Mouse (Mus musculus) liver, adult 2 months (tissue): ENCODE measurements at regions not wholly inside any gene's neighbourhood (a gene's known extent, or its start where the extent isn't known, plus 50 kb on each side); places are given as distances from the start of the nearest gene placed in this dataset.

ENCODE experiments used
- CTCF ChIP-seq: fragments of 200-500 bp; IDR thresholded peaks from 2 replicates; pipeline ENCODE4 v1.5.1; 2011; ENCODE audit warnings: low read depth, low read length, control low read depth
- POLR2A ChIP-seq: fragments of 200-500 bp; IDR thresholded peaks from 2 replicates; pipeline ENCODE4 v1.6.1; 2011; ENCODE audit warnings: low read length, control low read depth; ENCODE audit not compliant: insufficient read depth; ENCODE audit errors: extremely low read depth

DNA sequence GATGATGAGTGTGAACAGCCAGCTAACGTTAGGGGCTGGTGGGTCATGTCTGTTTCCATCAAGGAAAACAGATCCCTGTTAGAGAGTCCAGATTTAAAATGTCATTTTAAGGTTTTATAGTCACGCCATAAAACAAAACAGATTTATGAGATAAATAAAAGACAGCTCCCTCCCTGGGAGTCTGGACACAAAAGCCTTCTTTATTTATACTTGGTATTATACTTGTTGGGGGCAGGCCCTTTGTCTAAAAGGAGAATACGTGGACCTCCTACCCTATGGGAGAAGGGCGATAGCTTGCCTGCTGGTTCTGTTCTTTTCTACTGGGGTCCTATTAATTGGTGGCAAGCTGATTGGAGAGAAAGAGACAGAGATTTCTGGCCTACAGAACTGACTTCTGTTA is 520.1 kb upstream of the Nox3 start:
- TF ChIP-seq CTCF (no peak), POLR2A (no peak)
